8 mouse cellular contexts compared by ENCODE assay signal in genomic region chr4:108339277-108339690, GRCm38 (mm10). TPM values are rescaled to one million over a fixed set of nuclear protein-coding genes. Genes with fewer than 3 reads are reported as not detected.
DNase-seq lines count a peak whose midpoint lies in the region; ATAC-seq and TF ChIP-seq lines count a peak whose summit lies in the region.

No protein-coding gene starts in this region.

- TF ChIP-seq CTCF in liver, embryonic 14.5 days (IDR thresholded peaks at IDR 0.05; ENCODE audit: low read depth), result peak; percentile 68

- H3K4me1 ChIP-seq in heart, embryonic 11.5 days (ENCODE audit: control insufficient read depth, insufficient read depth, low read length), result no peaks in the 10 kb centered on the region
- H3K4me1 ChIP-seq in kidney, embryonic 16.5 days (ENCODE audit: insufficient read depth, low read length), result peaks cover 2% of the 10 kb centered on the region; the same call in 1 of the 2 replicates
- peaks cover 0 to 3% of the 10 kb centered on the region in 2 experiments; a peak in 2 of 4 replicates for H3K4me1 ChIP-seq in liver, embryonic 14.5 days (replicated peaks; ENCODE audit: control insufficient read depth in 2 of 2, insufficient read depth in 2 of 2, low read length in 1 of 2)
- H3K4me1 ChIP-seq in neural tube, embryonic 13.5 days (replicated peaks), result peaks cover 13% of the 10 kb centered on the region

- no peak overlapping the region for H3K4me2 ChIP-seq in heart, embryonic 11.5 days
- H3K4me2 ChIP-seq in kidney, embryonic 16.5 days (replicated peaks; ENCODE audit: low read depth, low read length), result no peak overlapping the region
- no peak overlapping the region for H3K4me2 ChIP-seq in liver, embryonic 14.5 days (ENCODE audit: low read depth)
- H3K4me2 ChIP-seq in neural tube, embryonic 13.5 days, result no peak overlapping the region

- H3K9me3 ChIP-seq in heart, embryonic 11.5 days (replicated peaks; ENCODE audit: control insufficient read depth, low read length), result no peaks in the 10 kb centered on the region
- H3K9me3 ChIP-seq in kidney, embryonic 16.5 days (ENCODE audit: low read length), result no peaks in the 10 kb centered on the region
- no peaks in the 10 kb centered on the region for H3K9me3 ChIP-seq in liver, embryonic 14.5 days (ENCODE audit: control insufficient read depth, low read length)
- no peaks in the 10 kb centered on the region for H3K9me3 ChIP-seq in neural tube, embryonic 13.5 days

- H3K4me3 ChIP-seq in heart, embryonic 11.5 days (ENCODE audit: low read depth, low read length), result no peak overlapping the region
- H3K4me3 ChIP-seq in kidney, embryonic 16.5 days (ENCODE audit: low read length), result no peak overlapping the region
- H3K4me3 ChIP-seq in liver, embryonic 14.5 days (ENCODE audit: insufficient read depth in 1 of 2, low read depth in 2 of 2, low read length in 2 of 2), result no peak overlapping the region
- no peak overlapping the region for H3K4me3 ChIP-seq in neural tube, embryonic 13.5 days

- no peaks in the 10 kb centered on the region for H3K27me3 ChIP-seq in heart, embryonic 11.5 days (ENCODE audit: control insufficient read depth, insufficient read depth, low read length)
- no peaks in the 10 kb centered on the region for H3K27me3 ChIP-seq in kidney, embryonic 16.5 days (ENCODE audit: insufficient read depth, low read length)
- no peaks in the 10 kb centered on the region for H3K27me3 ChIP-seq in liver, embryonic 14.5 days (ENCODE audit: control insufficient read depth, insufficient read depth, low read length)
- no peaks in the 10 kb centered on the region for H3K27me3 ChIP-seq in neural tube, embryonic 13.5 days

- 17% methylated on average over 4 of the region's 4 CpGs for WGBS in heart, embryonic 11.5 days (ENCODE audit: insufficient replicate concordance)
- WGBS in kidney, embryonic 16.5 days, result 24% methylated on average over 4 of the region's 4 CpGs
- 22% methylated on average over 4 of the region's 4 CpGs for WGBS in liver, embryonic 14.5 days (ENCODE audit: insufficient replicate concordance)
- 19% methylated on average over 4 of the region's 4 CpGs for WGBS in neural tube, embryonic 13.5 days

- H3K36me3 ChIP-seq in heart, embryonic 11.5 days (ENCODE audit: control insufficient read depth, insufficient read depth, low read length), result peaks cover 17% of the 10 kb centered on the region
- H3K36me3 ChIP-seq in kidney, embryonic 16.5 days (ENCODE audit: insufficient read depth, low read length), result peaks cover 35% of the 10 kb centered on the region
- peaks cover 2% of the 10 kb centered on the region for H3K36me3 ChIP-seq in liver, embryonic 14.5 days (replicated peaks; ENCODE audit: control insufficient read depth, insufficient read depth, low read depth)
- H3K36me3 ChIP-seq in neural tube, embryonic 13.5 days, result peaks cover 46% of the 10 kb centered on the region

- H3K27ac ChIP-seq in heart, embryonic 11.5 days (ENCODE audit: low read depth, low read length), result no peak overlapping the region
- no peak overlapping the region for H3K27ac ChIP-seq in kidney, embryonic 16.5 days (ENCODE audit: low read length)
- H3K27ac ChIP-seq in liver, embryonic 14.5 days, result no peak overlapping the region
- H3K27ac ChIP-seq in neural tube, embryonic 13.5 days (replicated peaks), result 0 out of 2 replicates have a peak overlapping the region, but pooled peaks have one; percentile 23

- no peak for DNase-seq in liver, embryonic 14.5 days (ENCODE audit: low read depth in 3 of 3, low spot score in 3 of 3)
- peak; percentile 59 for DNase-seq in thymus, postnatal 14 days

- TF ChIP-seq EP300 in liver, embryonic 14.5 days (IDR thresholded peaks at IDR 0.05; ENCODE audit: low read depth), result no peak

- H3K9ac ChIP-seq in heart, embryonic 11.5 days (ENCODE audit: low read depth, low read length), result no peak overlapping the region
- no peak overlapping the region for H3K9ac ChIP-seq in kidney, embryonic 16.5 days (replicated peaks; ENCODE audit: low read length)
- no peak overlapping the region for H3K9ac ChIP-seq in liver, embryonic 14.5 days (replicated peaks)
- H3K9ac ChIP-seq in neural tube, embryonic 13.5 days, result no peak overlapping the region

- ATAC-seq in CD4-positive, CD25-positive, alpha-beta regulatory T cell, adult 4 months, result peak; percentile 93
- peak; percentile 57 for ATAC-seq in activated CD4-positive, CD25-positive, alpha-beta regulatory T cell, adult 4 months
- peak; percentile 97 for ATAC-seq in common myeloid progenitor, adult 5-6 weeks (replicated peaks; ENCODE audit: low read depth, poor library complexity, severe bottlenecking)
- ATAC-seq in heart, embryonic 11.5 days (replicated peaks; ENCODE audit: insufficient number of reproducible peaks, low FRiP score, low TSS enrichment), result 0 out of 2 replicates have a peak, but pooled peaks have one; percentile 31
- peak; percentile 73 for ATAC-seq in kidney, embryonic 16.5 days (ENCODE audit: low FRiP score, low TSS enrichment)
- ATAC-seq in liver, embryonic 14.5 days (ENCODE audit: insufficient read depth), result peak; percentile 44; the same call in 1 of the 2 replicates
- ATAC-seq in neural tube, embryonic 13.5 days (ENCODE audit: low read depth), result peak; percentile 80

RNA-seq across cellular contexts. Expression of gene Coa7, which starts 11.3 kb away (rescaled TPM):
- 10 to 100 TPM; 17.4 to 26.6 TPM for polyA plus RNA-seq in CD4-positive, CD25-positive, alpha-beta regulatory T cell, adult 4 months (2017; shearing (Covaris generic))
- 10 to 100 TPM; 26.7 to 34.1 TPM for polyA plus RNA-seq in activated CD4-positive, CD25-positive, alpha-beta regulatory T cell, adult 4 months (2017; shearing (Covaris generic))
- total RNA-seq in common myeloid progenitor, adult 5-6 weeks (2017), result 6.2 and 35.8 TPM in 2 replicates
- polyA plus RNA-seq in heart, embryonic 11.5 days (2014; fragmentation: Nextera tagmentation; extraction: Ambion mirVana), result 38.0 and 44.3 TPM in 2 replicates
- 52.9 and 54.1 TPM in 2 replicates for polyA plus RNA-seq in kidney, embryonic 16.5 days (2015; fragmentation: Nextera tagmentation; extraction: Ambion mirVana)
- 9.3 and 11.0 TPM in 2 replicates for polyA plus RNA-seq in liver, embryonic 14.5 days (2012; rRNA removed)
- polyA plus RNA-seq in liver, embryonic 14.5 days (2014; fragmentation: Nextera tagmentation; extraction: Ambion mirVana), result 26.4 and 29.1 TPM in 2 replicates
- polyA plus RNA-seq in neural tube, embryonic 13.5 days (2015; fragmentation: Nextera tagmentation; extraction: Ambion mirVana), result 43.2 and 46.8 TPM in 2 replicates

RNA-seq across cellular contexts. Expression of gene Zyg11b, which starts 38.4 kb away (rescaled TPM):
- 10 to 100 TPM; 12.4 to 12.9 TPM for polyA plus RNA-seq in CD4-positive, CD25-positive, alpha-beta regulatory T cell, adult 4 months (2017; shearing (Covaris generic))
- polyA plus RNA-seq in activated CD4-positive, CD25-positive, alpha-beta regulatory T cell, adult 4 months (2017; shearing (Covaris generic)), result 10 to 100 TPM in 1 of 2 experiments, 1 to 10 TPM in 1; 9.8 to 14.8 TPM
- 24.9 and 26.6 TPM in 2 replicates for total RNA-seq in common myeloid progenitor, adult 5-6 weeks (2017)
- 9.1 and 9.9 TPM in 2 replicates for polyA plus RNA-seq in heart, embryonic 11.5 days (2014; fragmentation: Nextera tagmentation; extraction: Ambion mirVana)
- polyA plus RNA-seq in kidney, embryonic 16.5 days (2015; fragmentation: Nextera tagmentation; extraction: Ambion mirVana), result 11.6 and 11.7 TPM in 2 replicates
- 1.6 and 2.2 TPM in 2 replicates for polyA plus RNA-seq in liver, embryonic 14.5 days (2012; rRNA removed)
- 2.3 and 3.2 TPM in 2 replicates for polyA plus RNA-seq in liver, embryonic 14.5 days (2014; fragmentation: Nextera tagmentation; extraction: Ambion mirVana)
- polyA plus RNA-seq in neural tube, embryonic 13.5 days (2015; fragmentation: Nextera tagmentation; extraction: Ambion mirVana), result 23.1 and 25.3 TPM in 2 replicates

RNA-seq across cellular contexts. Expression of gene Shisal2a, which starts 43.9 kb away (rescaled TPM):
- polyA plus RNA-seq in CD4-positive, CD25-positive, alpha-beta regulatory T cell, adult 4 months (2017; shearing (Covaris generic)), result not detected
- not detected for polyA plus RNA-seq in activated CD4-positive, CD25-positive, alpha-beta regulatory T cell, adult 4 months (2017; shearing (Covaris generic))
- not detected in 2 replicates for total RNA-seq in common myeloid progenitor, adult 5-6 weeks (2017)
- polyA plus RNA-seq in heart, embryonic 11.5 days (2014; fragmentation: Nextera tagmentation; extraction: Ambion mirVana), result 1.3 and 2.2 TPM in 2 replicates
- polyA plus RNA-seq in kidney, embryonic 16.5 days (2015; fragmentation: Nextera tagmentation; extraction: Ambion mirVana), result 0.29 and 1.1 TPM in 2 replicates
- 0.14 and 0.20 TPM in 2 replicates for polyA plus RNA-seq in liver, embryonic 14.5 days (2012; rRNA removed)
- polyA plus RNA-seq in liver, embryonic 14.5 days (2014; fragmentation: Nextera tagmentation; extraction: Ambion mirVana), result 0.29 TPM in 1 of 2 replicates, not detected in the other
- polyA plus RNA-seq in neural tube, embryonic 13.5 days (2015; fragmentation: Nextera tagmentation; extraction: Ambion mirVana), result 4.0 and 4.1 TPM in 2 replicates

Comparison
In these comparisons a context has a peak if more than half of its experiments do, and no peak if none do; other contexts are left out.
1. ATAC-seq: peak in every context shown above with its lines; median percentile 97 in common myeloid progenitor, adult 5-6 weeks; 93 in CD4-positive, CD25-positive, alpha-beta regulatory T cell, adult 4 months; 80 in neural tube, embryonic 13.5 days; 73 in kidney, embryonic 16.5 days; 57 in activated CD4-positive, CD25-positive, alpha-beta regulatory T cell, adult 4 months; 44 in liver, embryonic 14.5 days; 31 in heart, embryonic 11.5 days.